Mouse (Mus musculus) hematopoietic stem cell, adult 5-6 weeks (primary cell): ENCODE results near the gene Dedd. TPM values are rescaled to one million over a fixed set of nuclear protein-coding genes. Genes with fewer than 3 reads are reported as not detected.

Source experiments
- ATAC-seq, 2 experiments: fragments of 125-278 bp in 1 of 2; replicated peaks in 1 of 2; 2 replicates each; pipeline ENCODE4 v1.8.0; 2016 to 2017; ENCODE audit warnings: inconsistent platforms in 2 of 2, mild to moderate bottlenecking in 2 of 2, moderate number of reproducible peaks in 2 of 2, low read depth in 1 of 2, moderate TSS enrichment in 1 of 2; ENCODE audit not compliant: low FRiP score in 2 of 2, poor library complexity in 2 of 2, severe bottlenecking in 2 of 2, insufficient read depth in 1 of 2, low TSS enrichment in 1 of 2
- total RNA-seq: library from RNA; stranded (forward); fragments of 172-1452, 232-1000 nt; gene quantifications from 2 replicates; pipeline ENCODE4 v1.2.3, GENCODE M21; 2017

Dedd gene
- total RNA-seq, 1 experiment from 2014 or later = 11.0 TPM

DNA sequence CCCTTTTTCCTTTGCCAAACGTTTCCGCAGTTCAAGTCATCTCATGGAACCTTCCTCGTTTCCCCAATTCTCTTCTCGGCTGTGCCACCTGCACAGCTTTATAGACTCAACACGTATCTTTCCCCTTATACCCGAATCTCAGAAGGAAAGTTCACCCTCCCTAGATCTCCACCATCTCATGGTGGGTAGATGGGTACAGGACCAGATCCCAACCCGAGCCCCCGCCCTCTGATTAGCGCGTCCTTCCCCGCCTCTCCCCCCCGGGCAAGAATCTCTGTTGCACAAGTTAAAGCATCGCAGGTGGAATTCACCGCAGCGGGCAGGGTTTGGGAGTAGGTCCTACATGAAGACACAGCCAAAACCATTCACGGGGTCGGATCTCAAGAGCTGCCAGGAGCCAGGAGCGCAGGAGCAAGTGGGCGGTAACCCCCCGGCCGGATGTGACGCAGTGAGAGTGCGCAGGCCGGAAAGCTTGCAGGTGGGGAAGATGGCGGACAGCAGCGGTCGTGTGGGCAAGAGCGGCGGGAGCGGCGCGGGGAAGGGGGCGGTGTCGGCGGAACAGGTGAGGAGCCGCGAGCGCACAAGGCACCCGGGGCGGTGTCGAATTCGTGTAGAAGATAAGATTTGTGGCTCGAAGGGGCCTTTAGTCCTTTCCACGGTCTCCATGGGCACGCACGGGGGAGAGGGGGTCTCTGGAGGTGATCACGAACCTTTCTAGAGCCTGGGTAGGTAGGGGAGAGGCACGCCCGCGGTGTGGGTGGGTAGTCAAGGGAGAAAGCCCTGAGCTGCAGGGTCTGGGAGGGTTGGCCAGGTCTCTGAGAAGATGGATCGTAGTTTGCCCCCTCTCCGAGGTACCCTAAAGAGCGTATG is 16.5 kb downstream of the Dedd start, which contains the start of the genes Nit1 and Pfdn2:
Gene Nit1, minus strand, starts transcription at position 422 of the 870 bp plus-strand sequence.
Gene Pfdn2, plus strand, starts transcription at position 446 of the 870 bp plus-strand sequence.
- ATAC-seq = peak; percentile 93 to 97

DNA sequence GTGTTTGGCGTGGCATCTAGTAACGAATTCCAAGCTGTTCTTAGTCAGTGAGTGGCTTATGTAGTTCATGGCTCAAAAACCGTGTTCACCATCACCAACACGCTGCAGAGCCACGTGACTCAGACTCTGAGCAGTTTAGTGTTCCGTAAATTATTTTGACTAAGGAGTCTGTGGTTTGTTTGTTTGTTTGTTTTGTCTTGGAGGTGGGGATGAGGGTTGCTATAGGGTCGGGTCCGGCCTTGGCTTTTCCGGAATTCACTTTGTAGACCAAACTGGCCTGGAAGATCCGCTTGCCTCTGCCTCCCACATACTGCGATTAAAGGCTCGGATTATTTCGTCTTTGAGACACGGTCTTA is 17.1 kb downstream of the Dedd start:
- ATAC-seq = peak; percentile 12 to 13; a peak in 2 of 4 replicates

DNA sequence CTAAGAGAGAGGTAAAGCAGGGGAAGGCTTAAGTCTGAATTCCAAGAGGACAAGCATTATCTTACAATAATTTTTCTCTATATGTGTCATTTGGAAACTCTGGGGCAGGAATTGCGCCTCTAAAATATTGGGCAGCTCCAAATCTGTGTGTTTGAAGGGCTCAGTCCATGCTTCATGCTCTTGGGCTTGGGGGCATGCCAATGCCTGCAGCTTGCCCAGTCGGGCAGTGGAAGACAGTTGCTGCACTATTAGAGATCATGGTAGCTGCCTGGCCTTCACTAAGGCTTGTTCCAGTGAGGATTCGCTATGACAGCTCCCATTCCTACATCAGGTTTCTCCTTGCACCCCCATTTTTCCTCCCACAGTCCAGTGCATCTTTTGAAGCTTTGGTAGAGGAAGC is 19.7 kb downstream of the Dedd start:
- ATAC-seq = no peak

GRCm38 (mm10) chr1:171349210-171349609 is 20.3 kb downstream of the Dedd start:
- no peak for ATAC-seq

- no peak for ATAC-seq
Measured at GRCm38 (mm10) chr1:171355812-171356340, 26.9 kb downstream of the Dedd start.

- ATAC-seq = no peak
Measured at GRCm38 (mm10) chr1:171356814-171357213, 27.9 kb downstream of the Dedd start.

DNA sequence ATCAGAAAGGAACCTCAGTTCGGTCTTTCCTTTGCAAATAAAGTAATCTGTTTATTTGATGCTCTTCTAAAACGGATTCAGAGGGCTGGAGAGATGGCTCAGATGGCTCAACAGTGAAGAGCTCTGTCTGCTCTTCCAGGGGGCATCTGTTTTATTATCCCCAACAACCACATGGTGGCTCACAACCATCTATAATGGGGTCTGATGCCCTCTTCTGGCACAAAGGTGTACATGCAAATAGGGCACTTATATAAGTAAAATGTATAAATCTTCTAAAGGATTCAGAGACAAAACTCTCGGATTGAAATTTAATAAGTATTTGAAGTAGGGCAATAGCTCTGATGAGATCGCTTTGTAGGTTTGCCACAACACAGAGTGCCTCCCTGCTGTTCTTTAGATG is 29.5 kb downstream of the Dedd start:
- ATAC-seq = peak in 1 of 2 experiments; percentile 22; a peak in 1 of 4 replicates

GRCm38 (mm10) chr1:171360253-171360652 is 31.3 kb downstream of the Dedd start:
- peak in 1 of 2 experiments; percentile 7; a peak in 1 of 4 replicates for ATAC-seq

GRCm38 (mm10) chr1:171360656-171361055 is 31.7 kb downstream of the Dedd start, which contains the start of gene Klhdc9:
Gene Klhdc9 (minus strand): TSS chr1:171360798.
- ATAC-seq = peak; percentile 94 to 96

DNA sequence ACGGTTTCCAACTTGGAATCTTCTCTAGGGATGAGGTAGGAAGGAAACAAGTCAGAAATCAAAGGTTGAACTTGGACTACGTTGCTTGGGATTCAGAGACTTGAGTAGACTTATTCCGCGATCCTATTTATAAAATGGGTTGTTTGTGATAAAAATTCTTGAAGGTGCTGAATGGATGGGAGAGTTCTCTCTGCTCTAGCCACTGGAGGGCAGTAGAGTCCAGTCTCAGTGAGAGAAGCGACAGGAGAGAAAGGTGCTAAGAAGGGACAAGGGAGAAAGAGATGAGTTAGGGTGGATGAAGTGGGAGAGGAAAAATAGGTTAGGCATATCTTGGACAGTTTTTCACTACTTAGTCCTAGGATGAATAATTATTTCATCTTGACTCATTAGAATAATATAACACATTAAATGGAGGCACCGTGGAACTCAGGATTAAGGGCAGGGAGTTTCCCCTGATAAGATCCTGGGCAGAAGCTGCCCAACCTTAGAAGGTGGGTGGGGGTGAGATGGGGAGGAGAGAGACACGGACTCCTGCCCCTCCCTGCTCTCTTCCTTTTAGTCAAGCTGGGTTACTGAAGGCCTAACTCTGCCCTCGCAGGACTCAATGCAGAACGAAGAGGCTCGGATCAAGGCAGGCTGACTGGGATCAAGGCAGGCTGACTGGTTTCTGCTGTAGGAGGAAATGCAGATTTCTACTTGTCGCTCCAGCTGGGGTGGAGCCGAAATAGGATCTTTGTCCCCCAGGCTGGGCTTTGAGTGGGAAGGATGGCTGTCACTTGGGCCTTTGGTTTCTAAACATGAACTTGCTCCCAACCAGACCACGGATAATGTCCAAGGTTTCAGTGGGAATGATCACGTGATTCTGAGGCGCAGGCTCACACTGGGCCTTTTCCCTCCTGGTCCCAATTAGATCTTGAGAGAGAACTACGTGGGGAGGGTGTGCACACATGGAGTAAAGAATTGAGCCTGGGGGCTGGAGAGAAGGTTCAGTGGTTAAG is 32.5 kb downstream of the Dedd start:
- ATAC-seq = peak; percentile 57 to 63; a peak in 2 of 4 replicates

DNA sequence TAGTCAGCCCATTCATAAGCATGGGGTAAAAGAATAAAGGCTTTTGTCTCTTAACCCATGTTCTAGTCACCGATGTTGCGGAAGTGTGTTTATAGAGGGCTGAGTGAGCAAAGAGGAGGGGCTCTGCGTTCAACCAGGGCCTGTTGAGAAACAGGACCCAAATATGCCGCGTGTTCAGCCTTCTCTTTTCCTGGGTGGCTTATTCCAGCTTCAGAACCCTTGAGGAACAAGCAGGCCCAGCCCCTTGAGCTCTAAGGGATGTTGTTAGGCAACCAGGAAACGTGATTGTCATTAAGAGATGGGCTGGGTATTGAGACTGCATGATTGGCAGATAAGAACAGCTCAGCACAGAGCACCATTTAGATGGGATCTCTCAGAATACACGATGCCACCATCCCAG is 37.0 kb downstream of the Dedd start:
- no peak; a peak in 1 of 4 replicates for ATAC-seq

DNA sequence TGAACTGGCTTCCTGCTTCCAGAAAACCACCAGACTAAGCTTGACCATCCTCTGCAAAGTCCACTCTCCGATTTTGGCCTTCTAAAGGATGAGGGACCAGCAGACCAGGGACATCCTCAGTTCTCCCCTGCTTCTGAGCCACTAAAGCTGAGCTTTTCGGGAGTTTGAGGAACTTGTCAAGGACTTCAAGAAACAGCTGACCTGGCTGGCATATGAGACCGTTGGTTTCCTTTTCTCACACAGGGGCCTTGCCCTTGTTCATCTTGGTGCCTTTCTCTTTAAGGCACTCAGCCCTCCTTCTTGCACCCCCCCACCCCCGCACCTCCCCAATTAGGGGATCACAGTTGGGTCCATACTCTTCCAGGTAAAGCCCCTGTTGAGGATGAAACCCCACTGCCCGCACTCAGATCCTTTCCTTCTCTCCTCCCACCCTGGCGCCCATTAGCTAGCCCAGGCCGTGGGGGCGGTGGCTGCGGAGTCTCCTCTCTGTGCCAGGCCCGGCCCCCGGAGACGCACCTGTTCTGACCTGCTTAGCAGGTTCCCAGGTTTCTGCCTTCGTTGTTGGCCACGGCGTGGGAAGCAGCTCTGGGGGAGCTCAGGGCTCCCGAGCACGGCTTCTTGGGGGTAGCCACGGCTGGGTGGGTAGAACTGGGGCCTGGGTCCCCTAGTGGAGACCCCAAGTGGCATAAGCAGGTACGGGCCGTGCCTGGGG is 41.1 kb downstream of the Dedd start, which contains the start of gene Nectin4:
Gene Nectin4, plus strand, starts transcription at position 255 of the 712 bp plus-strand sequence.
- ATAC-seq = peak; percentile 73 to 76

- no peak for ATAC-seq
Measured at GRCm38 (mm10) chr1:171372880-171373279, 43.9 kb downstream of the Dedd start.

- ATAC-seq = no peak
Measured at GRCm38 (mm10) chr1:171373946-171374345, 45.0 kb downstream of the Dedd start.

DNA sequence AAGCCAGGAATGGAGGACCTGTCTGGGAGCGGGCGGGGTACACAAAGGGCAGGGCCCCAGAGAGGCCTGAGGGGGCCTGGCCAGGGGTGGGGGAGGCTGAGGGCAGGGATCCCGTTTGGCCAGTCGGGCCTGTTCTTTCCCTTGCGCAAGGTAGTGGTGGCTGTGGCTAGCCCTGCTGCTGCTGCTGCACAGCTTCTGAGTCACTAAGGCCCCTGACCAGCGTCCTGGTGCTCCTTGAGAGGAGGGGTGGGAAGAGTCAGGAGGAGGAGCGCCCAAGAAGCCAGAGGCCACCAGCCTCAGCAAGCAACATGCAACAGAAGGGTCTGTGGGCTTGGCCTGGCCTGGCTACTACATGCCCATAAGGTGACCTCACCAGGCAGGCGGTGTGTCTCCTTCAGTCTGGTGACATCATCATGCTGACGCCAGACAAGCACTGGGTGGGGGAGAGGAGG is 46.7 kb downstream of the Dedd start:
- peak in 1 of 2 experiments; percentile 15; a peak in 1 of 4 replicates for ATAC-seq

- ATAC-seq = no peak
Measured at GRCm38 (mm10) chr1:171378298-171378697, 49.4 kb downstream of the Dedd start.
